Mouse (Mus musculus): ENCODE results near the gene Bcat1.

The Bcat1 gene

GRCm38 (mm10) chr6:145091998-145092397 lies 16.0 kb upstream of the Bcat1 start:
- no peak for DNase-seq

GRCm38 (mm10) chr6:145090928-145091327 lies 14.9 kb upstream of the Bcat1 start:
- DNase-seq, result no peak

GRCm38 (mm10) chr6:145090201-145090863 lies 14.3 kb upstream of the Bcat1 start:
- DNase-seq, result no peak

GRCm38 (mm10) chr6:145089373-145089772 lies 13.4 kb upstream of the Bcat1 start:
- no peak for DNase-seq

- DNase-seq, result no peak
Observed at GRCm38 (mm10) chr6:145088451-145089113, 12.6 kb upstream of the Bcat1 start.

- DNase-seq, result no peak
Observed at GRCm38 (mm10) chr6:145084343-145085117, 8.5 kb upstream of the Bcat1 start.

GRCm38 (mm10) chr6:145081721-145082120 lies 5.7 kb upstream of the Bcat1 start:
- DNase-seq, result no peak

GRCm38 (mm10) chr6:145079087-145079759 lies 3.2 kb upstream of the Bcat1 start:
- DNase-seq, result no peak

- peak; percentile 14 to 16 for DNase-seq
Observed at GRCm38 (mm10) chr6:145076286-145076685, 302 bp upstream of the Bcat1 start.

- peak in 1 of 2 experiments; percentile 15 for DNase-seq
Observed at GRCm38 (mm10) chr6:145075088-145075547, 866 bp downstream of the Bcat1 start.

- DNase-seq, result no peak
Observed at GRCm38 (mm10) chr6:145074461-145074860, 1.5 kb downstream of the Bcat1 start.

- DNase-seq, result no peak
Observed at GRCm38 (mm10) chr6:145069921-145070320, 6.1 kb downstream of the Bcat1 start.

GRCm38 (mm10) chr6:145069397-145069796 lies 6.6 kb downstream of the Bcat1 start:
- DNase-seq, result no peak

- no peak for DNase-seq
Observed at GRCm38 (mm10) chr6:145067679-145068078, 8.3 kb downstream of the Bcat1 start.

- DNase-seq, result no peak
Observed at GRCm38 (mm10) chr6:145066416-145066815, 9.6 kb downstream of the Bcat1 start.

- no peak for DNase-seq
Observed at GRCm38 (mm10) chr6:145065301-145065845, 10.6 kb downstream of the Bcat1 start.

- DNase-seq, result no peak
Observed at GRCm38 (mm10) chr6:145064104-145064503, 11.9 kb downstream of the Bcat1 start.

GRCm38 (mm10) chr6:145063212-145063868 lies 12.6 kb downstream of the Bcat1 start:
- no peak for DNase-seq

GRCm38 (mm10) chr6:145062763-145063162 lies 13.2 kb downstream of the Bcat1 start:
- DNase-seq, result no peak

- no peak for DNase-seq
Observed at GRCm38 (mm10) chr6:145061361-145061760, 14.6 kb downstream of the Bcat1 start.

- no peak for DNase-seq
Observed at GRCm38 (mm10) chr6:145056102-145056501, 19.9 kb downstream of the Bcat1 start.

- no peak for DNase-seq
Observed at GRCm38 (mm10) chr6:145055277-145055858, 20.6 kb downstream of the Bcat1 start.
